Mouse (Mus musculus) liver, postnatal 0 days (tissue): ENCODE data around the gene Jup.

Experiments used
- CTCF ChIP-seq: sonication (generic); IDR thresholded peaks from 2 replicates; pipeline ENCODE4 v1.5.1; 2016; ENCODE audit warnings: antibody characterized with exemption, low read depth
- EP300 ChIP-seq: IDR thresholded peaks from 2 replicates; pipeline ENCODE4 v1.6.1; 2016; ENCODE audit warnings: antibody characterized with exemption, low read depth, mild to moderate bottlenecking

DNA sequence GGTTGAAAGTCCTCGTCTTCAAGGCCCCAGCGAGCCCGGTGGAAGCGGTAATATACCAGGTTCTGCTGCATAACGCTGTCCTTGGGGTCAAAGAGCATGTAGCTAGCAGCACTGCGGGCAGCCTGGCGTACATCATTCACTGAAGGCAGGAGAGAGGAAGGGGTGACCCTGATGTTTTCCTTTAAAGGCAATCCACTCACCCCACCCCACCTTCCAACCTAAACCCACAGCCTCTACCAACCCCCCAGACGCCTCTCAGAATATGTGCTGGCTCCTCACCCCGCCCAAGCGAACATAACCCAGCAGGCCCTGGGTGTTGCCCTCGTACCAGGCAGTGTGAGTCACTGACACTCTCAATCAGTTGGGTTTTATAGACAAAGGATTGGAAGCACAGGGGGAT lies 14.2 kb upstream of the Jup start:
- no peak for TF ChIP-seq EP300
- TF ChIP-seq CTCF: no peak
